Mouse (Mus musculus): ENCODE results near the gene Zfp385a. TPM values are rescaled to one million over a fixed set of nuclear protein-coding genes. Genes with fewer than 3 reads are reported as not detected.
A peak's percentile ranks its signal among the peaks of the same experiment; 100 is the strongest.

Zfp385a gene
- polyA plus RNA-seq, 1 experiment from 2014 or later: 24.8 TPM

DNA sequence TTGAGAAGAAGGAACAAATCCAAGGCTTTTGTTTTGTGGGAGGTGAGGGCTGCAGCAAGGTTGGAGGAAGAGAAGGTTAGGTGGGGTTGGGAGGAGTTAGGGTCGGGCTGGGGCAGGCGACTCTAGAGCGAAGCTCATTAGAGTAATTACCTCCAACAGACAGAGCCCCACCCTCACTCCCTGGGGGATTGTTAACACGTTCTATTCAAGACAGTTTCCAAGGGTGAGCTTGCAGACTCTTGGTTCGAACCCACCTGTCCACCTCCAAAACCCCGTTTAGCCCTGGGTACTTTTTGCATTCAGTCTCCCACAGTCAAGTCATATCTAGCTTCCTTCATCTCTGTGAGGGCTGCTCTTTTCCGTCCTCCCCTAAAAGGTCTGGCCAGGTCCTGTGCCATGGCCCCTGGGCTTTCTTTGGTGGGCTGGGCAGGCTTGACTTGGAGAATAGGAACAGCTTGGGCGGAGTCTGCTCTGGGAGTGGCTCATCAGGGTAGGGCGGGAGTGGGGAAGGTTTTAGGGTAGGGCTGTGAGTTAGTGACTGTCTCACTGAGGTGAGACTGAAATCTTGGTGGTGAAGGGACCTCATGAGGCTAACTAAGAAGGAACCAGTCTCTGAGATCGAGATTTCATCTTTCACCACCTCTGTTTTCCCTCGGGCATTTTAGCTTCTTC is 2.8 kb downstream of the Zfp385a start:
- peak overlapping the region; percentile 25 for H3K27ac ChIP-seq (ENCODE audit: low read depth, low read length)
- peaks cover 56% of the 10 kb centered on the region for H3K4me1 ChIP-seq (replicated peaks; ENCODE audit: control insufficient read depth, insufficient read depth, low read length)
- no peak for ATAC-seq (replicated peaks; ENCODE audit: low FRiP score)
- no peaks in the 10 kb centered on the region for H3K9me3 ChIP-seq (ENCODE audit: control insufficient read depth, low read length)
- peaks cover 4% of the 10 kb centered on the region; the same call in 1 of the 2 replicates for H3K27me3 ChIP-seq (replicated peaks; ENCODE audit: control insufficient read depth, insufficient read depth, low read length)
- H3K4me2 ChIP-seq: peak overlapping the region; percentile 90
- no peak for DNase-seq (ENCODE audit: low spot score)
- H3K9ac ChIP-seq (ENCODE audit: low read depth, low read length): no peak overlapping the region
- 25% methylated on average over 11 of the region's 11 CpGs for WGBS
- no peak overlapping the region for H3K4me3 ChIP-seq (ENCODE audit: low read depth, low read length)
- H3K36me3 ChIP-seq (ENCODE audit: control insufficient read depth, insufficient read depth, low read length): no peaks in the 10 kb centered on the region

DNA sequence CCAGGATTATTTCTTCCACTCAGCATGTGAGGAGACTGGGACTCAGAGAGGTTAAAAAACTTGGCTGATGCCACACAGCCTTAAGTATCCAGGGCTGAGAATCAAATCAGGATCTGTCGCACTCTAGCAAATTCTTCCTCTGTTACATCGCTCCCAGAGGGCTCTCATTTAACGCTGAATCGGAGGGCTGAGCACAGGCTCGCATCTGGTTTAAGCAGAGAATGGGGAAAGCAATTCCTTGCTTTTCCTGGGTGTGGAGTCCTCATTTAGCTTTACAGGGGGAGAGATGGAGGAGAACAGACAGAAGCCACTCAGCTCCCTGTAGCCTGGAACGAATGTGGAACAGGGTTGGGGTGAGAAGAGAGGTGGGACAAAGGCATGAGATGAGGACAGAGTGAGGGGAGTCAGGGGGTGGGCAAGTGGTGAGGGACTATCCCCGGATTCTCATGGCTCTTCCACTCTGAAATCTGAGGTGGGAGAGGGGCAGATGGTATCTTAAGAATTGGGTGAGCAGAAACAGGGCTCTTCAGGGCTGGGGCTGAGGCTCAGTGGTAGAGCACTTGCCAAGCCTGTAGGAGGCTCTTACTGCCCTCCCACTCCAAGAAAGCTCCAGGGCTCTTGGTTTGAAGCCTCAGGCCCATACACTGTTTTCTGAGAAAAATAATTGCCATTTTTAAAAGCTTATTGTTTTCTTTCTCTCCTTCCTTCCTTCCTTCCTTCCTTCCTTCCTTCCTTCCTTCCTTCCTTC is 4.2 kb downstream of the Zfp385a start:
- peaks cover 48% of the 10 kb centered on the region for H3K4me1 ChIP-seq (replicated peaks; ENCODE audit: control insufficient read depth, insufficient read depth, low read length)
- no peak overlapping the region for H3K4me3 ChIP-seq (ENCODE audit: low read depth, low read length)
- no peaks in the 10 kb centered on the region for H3K36me3 ChIP-seq (ENCODE audit: control insufficient read depth, insufficient read depth, low read length)
- H3K9ac ChIP-seq (ENCODE audit: low read depth, low read length): no peak overlapping the region
- DNase-seq (ENCODE audit: low spot score): no peak
- H3K9me3 ChIP-seq (ENCODE audit: control insufficient read depth, low read length): no peaks in the 10 kb centered on the region
- ATAC-seq (replicated peaks; ENCODE audit: low FRiP score): no peak
- WGBS: 53% methylated on average over 7 of the region's 7 CpGs
- H3K4me2 ChIP-seq: no peak overlapping the region
- H3K27me3 ChIP-seq (replicated peaks; ENCODE audit: control insufficient read depth, insufficient read depth, low read length): no peaks in the 10 kb centered on the region; the same call in 1 of the 2 replicates
- H3K27ac ChIP-seq (ENCODE audit: low read depth, low read length): no peak overlapping the region

DNA sequence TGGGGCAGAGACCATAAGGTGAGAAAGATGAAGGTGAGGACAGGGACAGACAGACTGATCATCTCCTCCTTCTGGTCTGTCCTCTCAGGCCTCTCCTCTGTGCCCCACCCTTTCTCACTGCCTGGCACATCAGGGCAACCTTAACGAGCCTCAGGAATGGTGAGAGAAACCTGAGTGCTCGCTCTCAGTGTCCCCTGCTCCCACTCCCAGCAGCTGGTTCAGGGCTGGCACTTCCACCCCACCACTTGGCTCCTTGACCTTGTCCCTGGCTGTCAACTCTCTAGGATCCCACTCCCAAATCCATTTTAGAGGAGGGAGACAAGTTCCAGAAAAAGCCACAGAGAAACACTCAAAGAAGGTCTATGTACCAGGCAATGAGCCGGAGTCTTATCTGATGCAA is 4.9 kb downstream of the Zfp385a start:
- Histone ChIP-seq H3K9ac (ENCODE audit: low read depth, low read length) (0 out of 2 replicates have a peak overlapping the region, but pooled peaks have one; percentile 17), H3K4me1 (replicated peaks; ENCODE audit: control insufficient read depth, insufficient read depth, low read length) (peaks cover 43% of the 10 kb centered on the region), H3K4me3 (ENCODE audit: low read depth, low read length) (no peak overlapping the region), H3K36me3 (ENCODE audit: control insufficient read depth, insufficient read depth, low read length) (no peaks in the 10 kb centered on the region), H3K4me2 (no peak overlapping the region), H3K27me3 (replicated peaks; ENCODE audit: control insufficient read depth, insufficient read depth, low read length) (no peaks in the 10 kb centered on the region), H3K9me3 (ENCODE audit: control insufficient read depth, low read length) (no peaks in the 10 kb centered on the region), H3K27ac (ENCODE audit: low read depth, low read length) (no peak overlapping the region; the same call in 1 of the 2 replicates)
- 56% methylated on average over 3 of the region's 3 CpGs for WGBS
- ATAC-seq (replicated peaks; ENCODE audit: low FRiP score) (no peak), DNase-seq (ENCODE audit: low spot score) (no peak)

DNA sequence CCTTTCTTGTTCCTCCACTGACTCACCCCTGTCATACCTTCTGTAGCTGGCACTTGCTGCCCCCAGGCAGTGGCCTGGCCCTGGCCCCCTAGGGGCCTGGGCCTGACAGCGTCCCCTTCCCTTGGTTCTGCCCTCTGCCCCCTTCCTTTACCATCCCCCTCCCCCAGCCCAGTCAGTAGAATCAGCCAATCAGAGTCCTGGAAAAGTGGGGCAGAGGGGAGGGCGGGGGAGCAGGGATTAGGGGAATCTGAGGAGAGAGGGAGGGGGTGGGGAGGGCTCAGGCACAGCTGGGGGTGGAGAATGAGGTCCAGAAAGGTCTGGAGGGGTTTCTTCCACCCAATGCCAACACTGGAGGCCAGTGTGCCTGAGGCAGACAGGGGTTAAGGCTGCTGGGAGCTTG is 5.7 kb downstream of the Zfp385a start:
- Histone ChIP-seq H3K9me3 (ENCODE audit: control insufficient read depth, low read length) (no peaks in the 10 kb centered on the region), H3K36me3 (ENCODE audit: control insufficient read depth, insufficient read depth, low read length) (no peaks in the 10 kb centered on the region), H3K4me1 (replicated peaks; ENCODE audit: control insufficient read depth, insufficient read depth, low read length) (peaks cover 42% of the 10 kb centered on the region), H3K9ac (ENCODE audit: low read depth, low read length) (no peak overlapping the region), H3K27ac (ENCODE audit: low read depth, low read length) (peak overlapping the region; percentile 0; the same call in 1 of the 2 replicates), H3K4me3 (ENCODE audit: low read depth, low read length) (no peak overlapping the region), H3K27me3 (replicated peaks; ENCODE audit: control insufficient read depth, insufficient read depth, low read length) (no peaks in the 10 kb centered on the region), H3K4me2 (peak overlapping the region; percentile 30)
- ATAC-seq (replicated peaks; ENCODE audit: low FRiP score): peak; percentile 41; the same call in 1 of the 2 replicates
- DNase-seq (ENCODE audit: low spot score): no peak
- 23% methylated on average over 2 of the region's 2 CpGs for WGBS

DNA sequence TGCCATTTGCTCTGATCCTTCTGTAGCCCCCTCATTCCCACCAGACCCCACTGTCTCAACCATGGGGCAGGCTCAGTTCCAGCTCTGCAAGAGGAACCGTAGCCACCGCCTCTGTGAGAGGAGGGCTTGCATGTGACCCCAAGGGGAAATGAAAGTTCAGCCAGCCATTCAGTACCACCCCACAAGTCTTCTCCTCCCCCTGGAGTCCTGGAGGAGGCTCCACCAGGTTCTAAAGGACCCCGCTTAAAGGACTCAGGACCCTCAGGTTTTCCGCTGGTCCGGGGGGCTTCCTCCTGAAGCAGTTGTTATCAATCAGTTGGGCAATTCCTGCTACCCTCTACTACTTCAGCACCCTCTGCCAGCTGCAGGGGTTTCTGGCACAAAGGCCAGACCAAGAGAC is 6.2 kb downstream of the Zfp385a start:
- Histone ChIP-seq H3K9ac (ENCODE audit: low read depth, low read length) (no peak overlapping the region), H3K4me1 (replicated peaks; ENCODE audit: control insufficient read depth, insufficient read depth, low read length) (peaks cover 38% of the 10 kb centered on the region), H3K27me3 (replicated peaks; ENCODE audit: control insufficient read depth, insufficient read depth, low read length) (no peaks in the 10 kb centered on the region), H3K27ac (ENCODE audit: low read depth, low read length) (peak overlapping the region; percentile 0; the same call in 1 of the 2 replicates), H3K36me3 (ENCODE audit: control insufficient read depth, insufficient read depth, low read length) (no peaks in the 10 kb centered on the region), H3K4me2 (peak overlapping the region; percentile 30), H3K4me3 (ENCODE audit: low read depth, low read length) (no peak overlapping the region), H3K9me3 (ENCODE audit: control insufficient read depth, low read length) (no peaks in the 10 kb centered on the region)
- WGBS: 61% methylated on average over 5 of the region's 5 CpGs
- ATAC-seq (replicated peaks; ENCODE audit: low FRiP score): 0 out of 2 replicates have a peak, but pooled peaks have one; percentile 25
- DNase-seq (ENCODE audit: low spot score): no peak

DNA sequence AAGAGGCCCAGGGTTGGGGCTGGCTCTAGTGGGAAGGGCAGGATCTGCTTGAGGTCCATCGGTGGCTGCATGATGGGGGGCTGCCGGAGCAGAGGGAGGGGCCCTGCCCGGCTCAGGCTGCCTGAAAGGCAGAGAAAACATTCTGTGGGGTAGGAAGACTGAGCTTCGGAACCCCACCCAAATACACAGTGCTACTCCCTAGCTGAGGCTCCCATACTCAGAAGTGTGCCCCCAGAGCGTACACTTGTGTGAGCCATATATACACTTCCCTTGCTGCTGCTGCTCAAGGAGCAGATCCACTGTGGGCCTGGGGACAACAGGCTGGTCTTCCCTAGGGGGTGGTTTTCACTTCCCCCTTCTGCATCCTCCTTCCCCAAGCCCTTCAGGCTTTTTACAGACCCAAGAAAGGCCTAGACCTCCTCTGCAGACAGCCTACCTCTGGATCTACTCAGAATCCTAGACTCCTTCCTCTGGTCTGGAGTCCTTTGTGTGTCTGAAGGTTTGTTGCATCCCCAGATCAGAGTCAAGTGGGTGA is 6.7 kb downstream of the Zfp385a start:
- ATAC-seq (replicated peaks; ENCODE audit: low FRiP score) (no peak), DNase-seq (ENCODE audit: low spot score) (no peak)
- no peak overlapping the region for H3K27ac ChIP-seq (ENCODE audit: low read depth, low read length)
- H3K27me3 ChIP-seq (replicated peaks; ENCODE audit: control insufficient read depth, insufficient read depth, low read length): no peaks in the 10 kb centered on the region
- peaks cover 32% of the 10 kb centered on the region for H3K4me1 ChIP-seq (replicated peaks; ENCODE audit: control insufficient read depth, insufficient read depth, low read length)
- peak overlapping the region; percentile 30 for H3K4me2 ChIP-seq
- H3K4me3 ChIP-seq (ENCODE audit: low read depth, low read length): peak overlapping the region; percentile 23; the same call in 1 of the 2 replicates
- H3K36me3 ChIP-seq (ENCODE audit: control insufficient read depth, insufficient read depth, low read length): no peaks in the 10 kb centered on the region
- H3K9ac ChIP-seq (ENCODE audit: low read depth, low read length): no peak overlapping the region
- WGBS: 57% methylated on average over 5 of the region's 5 CpGs
- H3K9me3 ChIP-seq (ENCODE audit: control insufficient read depth, low read length): no peaks in the 10 kb centered on the region

DNA sequence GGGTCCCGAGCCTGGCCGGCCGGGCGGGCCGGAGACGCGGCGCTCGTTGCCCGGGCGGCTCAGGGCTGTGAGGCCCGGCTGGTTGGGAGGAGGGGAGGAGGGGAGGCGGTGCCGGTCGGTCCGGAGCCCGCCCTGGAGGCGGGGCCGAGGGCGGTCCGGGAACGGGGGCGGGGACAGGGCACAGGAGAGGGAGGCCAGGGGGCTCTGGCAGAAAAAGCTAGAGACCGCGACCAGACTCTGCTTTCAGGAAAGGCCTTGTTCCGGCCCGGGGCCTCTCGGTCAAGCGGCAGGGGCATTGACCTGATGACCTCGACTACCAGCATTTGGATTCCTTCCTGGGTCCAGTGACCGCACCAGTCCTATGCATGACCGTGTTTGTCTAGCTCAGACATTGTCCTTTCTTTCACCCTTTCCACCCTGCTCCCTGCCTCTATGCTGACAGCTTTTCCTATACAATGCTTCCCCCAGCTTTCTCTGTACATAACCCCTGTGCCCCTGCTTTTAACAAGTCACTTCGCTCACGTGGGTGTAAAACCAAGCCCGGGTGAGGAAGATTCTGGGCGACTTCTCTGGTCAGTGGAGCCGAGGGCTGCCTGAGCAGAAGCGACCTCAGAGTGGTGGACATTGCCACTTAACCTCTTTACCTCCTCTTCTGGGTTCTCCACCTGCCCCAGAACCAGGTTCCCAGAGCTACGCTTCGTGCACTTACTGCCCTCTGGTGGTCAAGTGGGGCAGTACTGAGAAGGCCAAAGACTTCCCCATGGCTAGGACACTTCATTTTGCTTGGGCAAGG is 16.2 kb downstream of the Zfp385a start:
- Histone ChIP-seq H3K36me3 (ENCODE audit: control insufficient read depth, insufficient read depth, low read length) (peaks cover 4% of the 10 kb centered on the region; the same call in 1 of the 2 replicates), H3K9ac (ENCODE audit: low read depth, low read length) (peak overlapping the region; percentile 70), H3K27me3 (replicated peaks; ENCODE audit: control insufficient read depth, insufficient read depth, low read length) (no peaks in the 10 kb centered on the region), H3K4me1 (replicated peaks; ENCODE audit: control insufficient read depth, insufficient read depth, low read length) (peaks cover 35% of the 10 kb centered on the region), H3K9me3 (ENCODE audit: control insufficient read depth, low read length) (no peaks in the 10 kb centered on the region), H3K4me3 (ENCODE audit: low read depth, low read length) (peak overlapping the region; percentile 73), H3K27ac (ENCODE audit: low read depth, low read length) (peak overlapping the region; percentile 81), H3K4me2 (peak overlapping the region; percentile 98)
- DNase-seq (ENCODE audit: low spot score) (peak; percentile 92), ATAC-seq (replicated peaks; ENCODE audit: low FRiP score) (peak; percentile 97)
- under 1% methylated on average over 37 of the region's 40 CpGs for WGBS

DNA sequence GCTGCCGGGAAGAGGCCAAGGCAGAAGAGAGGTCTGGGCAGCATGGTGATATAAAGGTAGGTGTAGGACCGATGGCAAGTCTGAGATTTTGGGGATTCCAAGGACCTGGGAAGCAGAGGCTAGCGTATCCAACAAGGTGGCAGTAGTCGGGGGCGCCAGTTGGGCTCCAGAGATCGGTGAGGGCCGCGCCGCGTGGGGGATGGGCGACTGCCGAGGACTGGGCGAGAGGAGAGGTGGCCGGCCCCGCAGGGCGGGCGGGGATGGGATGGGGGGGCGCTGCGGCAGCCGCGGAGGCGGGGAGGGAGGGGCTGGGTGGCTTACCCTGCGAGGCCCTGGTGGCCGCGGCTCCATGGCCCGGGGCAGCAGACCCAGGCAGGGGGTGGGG is 16.8 kb downstream of the Zfp385a start:
- peak; percentile 63 for ATAC-seq (replicated peaks; ENCODE audit: low FRiP score)
- H3K9ac ChIP-seq (ENCODE audit: low read depth, low read length): peak overlapping the region; percentile 70
- 1% methylated on average over 12 of the region's 26 CpGs for WGBS
- peaks cover 35% of the 10 kb centered on the region for H3K4me1 ChIP-seq (replicated peaks; ENCODE audit: control insufficient read depth, insufficient read depth, low read length)
- peak overlapping the region; percentile 81; the same call in 1 of the 2 replicates for H3K27ac ChIP-seq (ENCODE audit: low read depth, low read length)
- DNase-seq (ENCODE audit: low spot score): no peak
- peak overlapping the region; percentile 98 for H3K4me2 ChIP-seq
- H3K27me3 ChIP-seq (replicated peaks; ENCODE audit: control insufficient read depth, insufficient read depth, low read length): no peaks in the 10 kb centered on the region
- peaks cover 5% of the 10 kb centered on the region; the same call in 1 of the 2 replicates for H3K36me3 ChIP-seq (ENCODE audit: control insufficient read depth, insufficient read depth, low read length)
- no peaks in the 10 kb centered on the region for H3K9me3 ChIP-seq (ENCODE audit: control insufficient read depth, low read length)
- peak overlapping the region; percentile 73 for H3K4me3 ChIP-seq (ENCODE audit: low read depth, low read length)

Measured in liver, embryonic 11.5 days (tissue).